Mouse (Mus musculus) right cerebral cortex, adult 18-20 months (tissue): Measurements from ENCODE around the gene Smarcc1.
"Not testable (repeated sequence)": the region's sequence is repeated elsewhere in the genome, so short reads cannot be mapped to it uniquely, and the experiment has no call there.

Source experiments
- DNase-seq: peaks from one replicate; pipeline ENCODE4 v3.0.0; 2022; ENCODE audit warnings: mixed read lengths

Smarcc1 gene

DNA sequence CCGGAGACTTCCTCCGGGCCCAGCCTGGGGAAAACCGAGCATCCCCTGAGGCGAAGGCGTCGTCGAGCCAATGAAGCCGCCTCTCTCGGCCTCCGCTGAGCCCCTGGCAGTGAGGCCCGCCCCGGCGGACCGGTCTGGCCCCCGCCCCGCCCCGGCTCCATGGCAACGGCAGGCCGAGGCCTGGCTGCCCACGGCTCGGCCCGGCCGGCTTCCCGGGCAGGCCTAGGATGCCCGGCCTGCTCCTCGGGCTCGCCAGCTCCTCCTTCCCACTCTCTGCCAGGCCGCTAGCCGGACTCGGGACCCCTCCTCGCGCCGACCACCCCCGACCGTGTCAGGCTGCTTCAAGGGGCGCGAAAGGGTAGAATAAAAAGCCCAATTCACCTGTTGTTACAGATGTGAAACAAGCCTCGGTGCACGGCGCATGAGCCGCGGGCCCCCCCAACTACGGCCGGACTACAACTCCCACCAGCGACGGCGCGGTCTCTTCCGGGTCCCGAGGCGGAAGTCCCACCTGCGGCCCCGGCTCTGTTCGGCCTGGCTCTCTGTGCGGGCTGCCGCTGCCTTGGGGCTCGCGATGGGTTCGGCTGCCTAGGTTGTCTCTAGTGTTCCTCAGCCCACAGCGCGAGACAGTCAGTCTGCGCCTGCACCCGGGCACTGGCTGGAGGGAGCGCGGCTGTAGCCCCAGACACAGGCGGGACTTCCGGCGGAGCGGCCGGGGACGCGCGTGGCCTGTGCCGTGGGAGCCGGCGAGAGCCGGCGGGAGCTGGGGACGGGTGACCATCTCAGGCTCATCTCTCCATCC, at the start of gene Smarcc1:
Gene Smarcc1 (plus strand): TSS at position 732 of the 802 bp plus-strand sequence.
- DNase-seq = peak; percentile 93

DNA sequence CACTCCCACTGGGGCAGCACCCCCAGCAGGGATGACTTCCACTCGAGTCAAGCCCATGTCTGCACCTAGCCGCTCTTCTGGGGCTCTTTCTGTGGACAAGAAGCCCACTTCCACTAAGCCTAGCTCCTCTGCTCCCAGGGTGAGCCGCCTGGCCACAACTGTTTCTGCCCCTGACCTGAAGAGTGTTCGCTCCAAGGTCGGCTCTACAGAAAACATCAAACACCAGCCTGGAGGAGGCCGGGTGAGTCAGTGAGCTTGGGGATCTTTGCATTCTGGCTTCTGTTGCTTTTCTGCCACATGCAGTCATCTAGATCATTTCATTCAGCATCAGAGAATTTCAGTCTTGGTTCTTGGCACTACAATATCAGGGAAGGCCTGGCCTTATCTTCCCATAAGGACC, 48.8 kb upstream of the Smarcc1 start:
- DNase-seq = no peak

DNA sequence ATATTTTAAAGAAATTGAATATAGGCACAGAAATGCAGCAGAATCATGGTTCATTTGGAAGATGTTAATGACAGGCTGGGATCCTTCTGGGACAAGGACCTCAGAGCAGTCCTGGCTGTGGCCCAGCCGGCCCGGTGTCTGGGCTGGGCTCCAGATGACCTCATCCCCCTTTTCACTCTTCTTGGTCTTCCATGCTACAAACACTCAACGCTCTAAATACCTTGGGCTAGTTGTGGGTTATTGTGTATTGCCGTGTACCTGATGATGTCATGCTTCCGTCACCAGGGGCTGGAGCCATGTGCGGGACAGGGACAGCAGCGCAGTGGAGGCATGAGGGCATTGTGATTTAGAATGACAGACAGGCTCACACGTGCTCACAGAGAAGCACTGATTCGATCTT, 47.1 kb upstream of the Smarcc1 start:
- DNase-seq = no peak

DNA sequence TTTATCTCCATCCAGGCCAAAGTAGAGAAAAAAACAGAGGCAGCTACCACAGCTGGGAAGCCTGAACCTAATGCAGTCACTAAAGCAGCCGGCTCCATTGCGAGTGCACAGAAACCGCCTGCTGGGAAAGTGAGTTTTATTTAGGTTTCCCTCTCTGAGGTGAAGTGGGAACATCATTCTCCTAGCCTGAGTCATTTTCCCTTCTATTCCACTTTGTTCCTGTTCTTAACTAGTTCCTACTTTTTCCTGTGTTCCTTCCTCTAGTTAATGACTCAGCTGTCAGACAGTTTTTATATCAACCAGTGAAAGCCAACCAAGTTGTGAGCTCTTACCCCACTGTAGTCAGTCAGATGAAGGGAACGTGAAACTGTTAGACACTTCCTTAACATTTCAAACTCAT, 46.5 kb upstream of the Smarcc1 start:
- no peak for DNase-seq

DNA sequence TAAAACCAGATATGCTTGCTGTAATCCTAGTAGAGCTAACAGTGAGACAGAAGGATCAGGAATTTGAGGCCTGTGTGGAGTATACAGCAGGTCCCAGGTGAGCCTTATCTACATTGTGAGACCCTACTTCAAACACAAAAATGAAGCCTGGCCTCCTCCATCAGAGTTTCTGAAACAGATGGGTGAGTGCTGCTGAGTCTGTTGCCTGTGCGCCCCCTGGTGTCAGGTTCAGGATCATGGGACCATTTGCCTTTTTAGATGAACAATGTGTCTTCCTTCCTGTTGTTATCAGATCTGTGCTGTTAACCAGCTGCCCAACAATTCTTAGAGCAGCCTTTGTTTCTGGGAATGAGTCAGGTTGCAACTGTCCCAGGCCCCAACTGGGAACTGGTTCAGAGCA, 45.7 kb upstream of the Smarcc1 start:
- peak; percentile 83 for DNase-seq

DNA sequence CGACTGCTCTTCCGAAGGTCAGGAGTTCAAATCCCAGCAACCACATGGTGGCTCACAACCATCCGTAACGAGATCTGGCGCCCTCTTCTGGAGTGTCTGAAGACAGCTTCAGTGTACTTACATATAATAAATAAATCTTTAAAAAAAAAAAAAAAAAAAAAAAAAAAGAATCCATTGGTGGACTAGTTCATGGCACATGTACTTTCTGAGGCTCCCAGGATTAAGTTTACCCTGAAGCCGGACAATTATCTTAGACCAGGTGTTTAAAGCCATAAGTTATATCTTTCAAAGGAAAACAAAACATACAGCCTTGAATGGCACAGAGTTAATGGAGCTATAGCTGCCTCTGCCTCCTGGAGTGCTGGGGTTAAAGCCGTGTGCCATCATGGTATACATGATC, 41.0 kb upstream of the Smarcc1 start:
- not testable (repeated sequence) for DNase-seq

DNA sequence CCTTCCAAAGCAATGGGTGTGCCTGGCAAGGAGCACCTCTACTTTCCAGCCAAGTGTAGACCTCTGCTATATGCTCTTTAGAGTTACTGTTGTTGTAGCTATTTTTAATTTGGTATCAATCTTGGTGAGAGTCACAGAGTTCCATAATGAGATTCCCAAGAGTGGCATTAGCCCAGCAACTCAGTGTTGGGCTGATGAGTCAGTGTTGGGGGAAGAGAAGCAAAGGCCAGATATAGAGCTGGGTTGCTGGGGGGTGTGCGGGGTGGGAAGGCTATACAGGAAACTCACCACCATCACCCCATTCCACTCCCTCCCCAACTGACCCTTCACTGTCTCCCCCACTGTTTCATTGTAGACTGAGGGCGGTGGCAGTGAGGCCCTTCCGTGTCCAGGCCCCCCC, 36.4 kb upstream of the Smarcc1 start:
- DNase-seq = peak; percentile 37

DNA sequence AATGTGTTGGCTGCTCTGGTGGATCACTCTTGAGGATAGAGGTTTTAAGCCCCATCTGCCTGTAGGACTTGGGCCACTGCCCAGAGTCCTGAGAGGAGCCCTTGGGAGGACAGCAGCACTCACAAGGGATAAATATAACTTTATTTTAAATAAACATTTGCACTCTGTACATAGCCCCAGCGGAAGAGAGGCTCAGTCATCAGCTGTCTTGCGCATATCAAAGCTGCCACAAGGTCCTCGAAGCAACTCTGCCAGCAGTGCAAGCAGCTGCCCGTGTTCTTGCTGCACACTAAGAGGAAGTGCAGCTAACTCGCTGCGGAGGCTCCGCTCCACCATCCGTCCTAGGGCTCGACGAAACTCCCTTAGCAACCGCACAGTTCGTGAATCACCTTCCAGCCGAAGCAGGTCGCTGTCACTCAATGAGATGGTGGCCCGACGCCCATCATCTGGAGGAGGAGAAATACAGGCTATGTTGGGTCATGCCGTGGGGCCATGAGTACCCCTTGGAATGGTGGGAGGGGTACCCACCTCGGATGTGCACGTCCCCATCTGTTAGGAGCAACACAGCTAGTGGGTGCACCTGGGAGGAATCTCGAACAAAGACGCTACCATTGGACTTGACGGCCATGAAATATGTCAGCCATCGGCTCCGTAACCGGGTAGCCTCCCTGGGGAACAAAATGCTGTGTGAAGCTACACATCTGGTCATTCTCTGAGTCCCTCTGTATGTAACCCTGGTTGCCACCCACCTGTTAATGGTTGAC, 33.1 kb upstream of the Smarcc1 start:
- peak; percentile 44 for DNase-seq

DNA sequence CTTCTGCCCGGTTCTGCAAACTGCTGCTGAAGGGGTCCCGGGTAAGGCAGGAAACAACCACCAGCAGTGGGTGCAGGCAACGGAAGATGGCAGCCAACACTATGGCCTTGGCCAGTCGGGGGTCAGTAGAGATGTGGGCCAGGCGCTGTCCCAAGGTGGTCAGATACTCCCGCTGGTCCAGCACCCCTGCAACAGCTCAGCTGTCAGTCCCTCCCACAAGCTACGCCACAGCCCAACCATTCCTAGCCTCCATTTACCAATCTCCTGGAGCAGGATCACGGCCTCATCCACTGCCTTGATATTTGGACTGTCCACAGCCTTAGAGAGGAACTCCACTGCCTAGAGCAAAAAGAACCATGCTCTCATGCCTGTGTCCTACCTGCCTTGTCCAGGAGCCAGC, 31.8 kb upstream of the Smarcc1 start:
- no peak for DNase-seq

DNA sequence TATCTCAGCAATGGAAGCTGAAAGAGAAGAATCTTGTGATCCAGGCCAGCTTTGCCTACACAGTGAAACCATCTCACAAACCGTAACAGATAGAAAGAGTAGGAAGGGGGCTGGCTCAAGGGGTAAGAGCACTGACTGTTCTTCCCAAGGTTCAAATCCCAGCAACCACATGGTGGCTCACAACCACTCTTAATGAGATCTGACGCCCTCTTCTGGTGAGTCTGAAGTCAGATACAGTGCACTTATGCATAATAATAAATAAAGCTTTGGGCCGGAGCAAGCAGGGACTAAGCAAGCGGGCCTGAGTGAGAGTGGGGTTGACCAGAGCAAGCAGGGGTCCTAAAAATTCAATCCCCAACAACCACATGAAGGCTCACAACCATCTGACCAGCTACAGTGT, 24.2 kb upstream of the Smarcc1 start:
- DNase-seq = no peak

DNA sequence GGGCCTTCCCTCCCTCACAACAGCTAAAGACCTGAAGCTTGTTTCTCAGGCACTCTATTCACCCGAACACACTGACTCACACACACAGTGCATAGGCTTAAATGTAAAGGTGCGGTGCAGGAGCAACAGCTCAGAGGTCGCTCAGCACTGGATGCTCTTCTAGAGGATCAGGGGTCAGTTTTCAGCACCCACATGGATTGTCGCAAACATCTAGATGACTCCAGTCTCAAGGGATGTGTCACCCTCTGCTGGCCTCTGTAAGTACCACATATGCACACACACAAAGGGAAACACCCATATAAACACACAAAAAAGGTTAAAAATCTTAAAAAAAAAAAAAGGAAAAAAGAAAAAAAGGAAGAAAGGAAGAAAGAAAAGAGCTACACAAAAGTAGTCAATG, 22.7 kb upstream of the Smarcc1 start:
- DNase-seq = no peak

DNA sequence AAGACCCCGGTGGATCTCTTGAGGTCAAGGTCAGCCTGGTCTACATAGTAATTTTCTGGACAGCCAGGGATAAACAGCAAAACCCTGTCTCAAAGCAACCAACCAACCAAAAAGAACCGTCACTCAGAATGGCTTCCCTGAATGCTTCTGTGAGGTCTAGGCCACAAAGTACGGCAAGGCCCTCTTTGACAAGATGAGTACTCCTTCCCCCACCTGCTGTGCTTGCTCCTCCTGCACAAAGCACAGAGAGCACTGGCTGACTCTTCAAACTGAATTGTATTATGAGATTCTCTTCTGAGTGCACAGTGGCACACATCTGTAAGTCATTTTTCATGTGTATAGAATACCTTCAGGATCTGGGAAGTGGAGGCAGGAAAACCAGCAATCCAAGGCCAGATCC, 19.7 kb upstream of the Smarcc1 start:
- DNase-seq = no peak

DNA sequence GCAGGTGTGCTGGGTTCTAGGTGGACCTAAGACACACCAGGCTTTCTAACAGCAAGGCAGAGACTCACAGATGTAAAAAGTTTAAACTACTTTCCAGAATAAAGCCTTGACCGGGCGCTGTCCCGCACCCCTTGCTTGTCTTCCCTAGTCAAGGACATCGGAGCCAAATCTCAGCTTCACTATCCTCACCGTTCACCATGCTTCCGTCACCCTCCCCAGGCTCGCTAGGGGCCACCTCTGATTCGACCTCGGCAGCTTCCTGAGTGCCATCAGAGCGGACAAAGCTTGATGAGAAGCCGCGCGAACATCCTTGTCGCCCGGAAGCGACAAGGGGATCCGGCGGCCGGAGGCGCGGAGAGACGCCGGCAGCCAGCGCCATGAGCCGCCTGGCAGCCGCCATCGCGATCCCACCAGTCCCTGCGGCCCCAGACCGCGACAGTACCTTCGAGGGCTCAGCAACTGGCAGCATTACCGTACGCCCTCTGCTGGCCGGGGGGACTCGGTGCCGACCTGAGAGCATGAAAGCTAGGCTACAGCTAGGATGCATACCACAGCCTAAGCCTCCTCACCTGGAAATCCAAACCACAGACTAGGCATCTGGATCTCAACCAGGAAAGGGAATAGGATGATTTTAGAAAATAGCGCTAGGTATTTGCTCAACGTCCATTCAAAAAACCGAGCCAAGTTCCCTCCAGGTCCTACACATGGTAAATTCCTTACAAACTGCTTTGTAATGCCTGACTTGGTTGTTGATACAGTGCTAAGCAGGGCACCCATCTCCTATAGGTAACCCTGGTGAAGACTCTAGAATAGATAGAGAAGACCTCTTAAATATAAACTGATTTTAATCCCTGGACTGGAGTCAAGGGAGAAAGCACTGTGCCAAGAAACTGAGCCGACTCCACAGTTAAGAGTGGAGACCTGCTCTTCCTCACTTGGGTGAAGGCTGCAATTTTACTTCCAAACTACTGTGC, 16.6 kb upstream of the Smarcc1 start:
- peak; percentile 95 for DNase-seq

DNA sequence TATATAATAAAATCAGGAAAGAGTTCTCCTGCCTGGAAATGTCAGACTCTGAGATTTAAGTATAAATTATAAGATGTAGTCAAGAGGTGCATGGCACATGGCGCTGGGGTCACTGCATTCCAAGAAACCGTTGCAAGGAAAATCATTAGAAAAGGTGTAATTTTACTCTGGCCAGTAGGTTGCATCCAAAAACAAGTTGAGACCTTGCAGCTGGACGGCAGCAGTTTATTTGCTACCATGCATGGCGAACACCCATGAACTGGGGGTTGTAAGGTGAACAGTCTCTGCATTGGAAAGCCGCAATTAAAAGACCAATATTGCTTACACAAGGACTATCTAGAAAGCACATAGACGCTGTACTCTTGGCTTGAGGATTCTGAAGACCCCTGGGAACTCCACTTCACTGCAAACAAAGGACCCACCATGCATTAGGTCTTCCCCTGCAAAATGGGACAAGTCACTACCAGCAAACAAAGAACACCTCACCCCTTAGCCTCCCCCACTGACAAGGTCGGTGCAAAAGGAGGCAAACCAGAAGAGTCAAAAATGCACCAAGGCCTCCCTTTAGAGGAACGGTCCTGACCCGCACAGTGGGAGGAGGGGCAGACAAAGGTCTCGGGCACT, 1.0 kb upstream of the Smarcc1 start:
- no peak for DNase-seq

DNA sequence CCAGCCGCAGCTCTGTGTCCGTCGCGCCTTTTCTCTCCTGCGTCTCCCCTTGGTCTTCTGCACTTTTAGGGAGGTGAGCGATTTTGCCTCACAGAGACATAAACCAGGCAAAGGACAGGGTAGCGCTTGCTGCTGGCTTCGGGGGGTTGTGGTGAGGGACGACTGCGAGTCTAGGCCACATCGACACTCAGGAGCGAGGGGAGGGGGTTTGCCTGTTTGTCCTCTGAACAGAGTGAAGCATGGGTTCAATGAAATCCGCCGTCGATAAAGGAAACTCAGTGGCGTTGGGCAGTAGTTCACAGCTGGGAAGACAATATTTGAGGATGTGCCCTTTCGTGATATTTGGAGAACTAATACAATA, 251 bp downstream of the Smarcc1 start, which contains the start of gene Dhx30:
Gene Dhx30 (minus strand): TSS at position 52 of the 361 bp plus-strand sequence.
- DNase-seq = no peak

DNA sequence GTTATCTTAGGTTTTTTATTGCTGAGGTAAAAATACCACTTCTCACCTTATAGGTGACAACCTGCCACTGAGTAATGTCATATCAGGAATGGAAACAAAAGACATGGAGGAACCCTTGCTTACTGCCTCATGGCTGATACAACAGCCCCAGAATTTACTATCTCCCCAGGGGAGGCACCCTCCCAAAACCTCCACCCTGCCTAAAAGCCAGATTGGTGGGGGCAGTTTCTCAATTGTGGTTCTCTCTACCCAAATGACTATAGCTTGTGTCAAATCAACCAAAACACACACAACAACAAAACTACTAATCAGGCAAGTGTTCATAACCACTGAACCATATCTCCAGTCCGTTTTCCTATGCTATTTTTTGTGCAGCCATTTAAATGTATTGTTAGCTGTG, 741 bp downstream of the Smarcc1 start:
- no peak for DNase-seq

DNA sequence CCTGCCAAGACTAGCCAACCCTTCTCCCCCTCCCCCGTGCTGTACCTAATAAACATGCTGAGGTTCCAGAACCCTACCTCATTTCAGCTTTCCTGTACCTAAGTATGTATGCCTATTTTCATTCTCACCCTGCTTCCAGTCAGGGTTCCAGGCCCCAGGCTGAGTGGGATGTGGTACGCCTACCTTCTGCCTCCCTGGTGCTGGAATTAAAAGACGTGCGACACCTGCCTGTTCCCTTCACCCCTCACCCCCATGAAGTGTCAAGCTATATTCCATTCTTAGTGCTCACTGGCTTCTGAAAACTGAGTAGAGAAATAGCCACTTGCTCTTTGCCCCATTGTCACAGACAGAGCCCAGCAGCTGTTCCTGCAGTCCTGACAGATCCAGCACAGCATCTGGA, 3.9 kb downstream of the Smarcc1 start:
- peak; percentile 34 for DNase-seq

DNA sequence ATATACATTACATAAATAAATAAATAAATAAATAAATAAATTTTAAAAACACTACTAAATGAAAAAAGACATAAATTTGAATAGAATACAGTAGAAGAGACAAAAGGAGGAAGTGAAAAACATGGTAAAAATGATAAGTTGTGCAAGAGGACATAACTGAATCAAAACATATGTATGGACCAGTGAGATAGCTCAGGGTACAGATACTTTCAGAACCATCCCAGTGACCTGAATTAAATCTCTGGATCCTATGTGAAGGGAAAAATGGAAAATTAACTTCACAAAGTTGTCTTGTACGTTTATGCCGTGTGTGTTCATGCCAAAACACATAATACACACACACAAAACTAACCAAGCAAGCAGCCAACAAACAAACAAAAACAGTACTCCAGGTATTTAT, 5.8 kb downstream of the Smarcc1 start:
- no peak for DNase-seq

DNA sequence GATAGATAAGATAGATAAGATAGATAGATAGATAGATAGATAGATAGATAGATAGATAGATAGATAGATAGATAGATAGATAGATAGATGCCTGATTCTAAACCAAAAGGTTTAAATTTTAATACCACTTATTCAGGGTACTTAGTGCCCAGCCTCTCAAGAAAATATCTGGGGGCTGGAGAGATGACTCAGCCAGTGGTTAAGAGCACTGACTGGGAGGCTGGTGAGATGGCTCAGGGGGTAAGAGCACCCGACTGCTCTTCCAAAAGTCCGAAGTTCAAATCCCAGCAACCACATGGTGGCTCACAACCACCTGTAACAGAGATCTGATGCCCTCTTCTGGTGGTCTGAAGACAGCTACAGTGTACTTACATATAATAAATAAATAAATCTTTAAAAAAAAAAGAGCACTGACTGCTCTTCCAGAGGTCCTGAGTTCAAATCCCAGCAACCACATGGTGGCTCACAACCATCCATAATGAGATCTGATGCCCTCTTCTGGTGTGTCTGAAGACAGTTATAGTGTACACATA, 6.6 kb downstream of the Smarcc1 start:
- DNase-seq = not testable (repeated sequence)

DNA sequence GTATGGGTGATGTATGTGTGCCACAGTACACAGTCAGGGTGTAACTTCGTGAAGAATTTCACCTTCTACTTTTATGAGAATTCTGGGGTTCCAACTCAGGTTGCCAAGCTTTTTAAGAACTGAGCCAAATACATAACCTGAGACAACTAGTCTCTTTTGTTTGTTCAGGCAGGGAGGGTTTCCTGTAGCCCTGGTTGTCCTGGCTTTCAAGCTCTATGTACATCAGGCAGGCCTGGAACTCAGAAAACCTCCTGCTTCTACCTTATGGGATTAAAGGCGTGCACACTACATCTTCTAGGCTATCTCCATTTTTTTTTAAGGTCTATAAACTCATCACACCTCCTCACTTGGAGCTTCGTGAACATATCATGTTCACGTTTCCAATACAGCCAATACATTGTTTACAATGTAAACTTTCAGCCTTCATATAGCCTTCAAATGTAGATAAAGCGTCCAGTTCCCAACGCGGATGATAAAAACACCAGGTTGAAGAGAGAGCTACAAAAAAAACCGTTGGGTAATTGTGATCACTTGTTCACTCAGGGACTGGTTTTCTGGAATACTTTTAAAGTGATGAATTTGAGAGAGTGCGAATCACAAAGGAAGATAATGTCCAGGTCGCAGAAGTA, 13.5 kb downstream of the Smarcc1 start:
- no peak for DNase-seq

DNA sequence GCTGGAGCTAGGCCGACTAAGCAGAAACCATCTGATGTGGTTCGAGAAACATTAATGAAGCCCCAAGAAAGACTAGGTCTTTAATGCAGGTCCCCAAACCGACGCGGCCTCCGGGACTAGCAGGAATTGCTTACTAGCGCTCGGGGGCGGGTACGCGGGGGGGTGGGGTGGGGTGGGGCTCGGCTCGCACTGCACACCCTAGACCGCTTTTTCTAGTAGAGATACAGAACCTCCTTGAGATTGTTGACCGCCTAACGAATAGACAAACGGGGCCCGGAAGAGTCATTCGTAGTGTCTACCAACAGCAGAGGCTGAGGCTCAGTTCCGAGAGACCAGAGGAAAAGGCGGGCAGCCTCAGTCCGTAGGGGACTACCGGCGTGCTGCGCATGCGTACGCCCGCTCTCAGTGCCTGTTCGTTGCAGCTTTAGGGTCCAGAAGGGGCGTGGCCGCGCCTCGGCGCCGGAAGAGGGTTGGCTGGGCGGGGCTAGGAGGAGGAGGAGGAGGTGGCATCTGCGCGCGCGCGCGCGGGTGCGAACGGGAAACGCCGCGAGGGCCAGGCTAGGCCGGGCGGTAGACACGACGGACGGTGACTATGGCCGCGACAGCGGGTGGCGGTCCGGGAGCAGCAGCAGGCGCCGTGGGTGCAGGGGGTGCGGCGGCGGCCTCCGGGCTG, 14.2 kb downstream of the Smarcc1 start:
- peak; percentile 99 for DNase-seq
